ENCODE assay signal across 8 mouse cellular contexts in genomic region chr14:21584468-21585135, GRCm38 (mm10).
A peak's percentile ranks its signal among the peaks of the same experiment; 100 is the strongest.
DNase-seq lines count a peak whose midpoint lies in the region; ATAC-seq and TF ChIP-seq lines count a peak whose summit lies in the region.

No protein-coding gene starts in this region.

- no peaks in the 10 kb centered on the region for H3K27me3 ChIP-seq in ES-Bruce4 (ENCODE audit: control insufficient read depth, insufficient read depth, low read length, poor library complexity, severe bottlenecking)
- no peaks in the 10 kb centered on the region for H3K27me3 ChIP-seq in liver, embryonic 16.5 days (ENCODE audit: control insufficient read depth, insufficient read depth, low read depth, low read length)

- ATAC-seq in liver, embryonic 16.5 days (ENCODE audit: low read depth): peak; percentile 43; the same call in 1 of the 2 replicates

- TF ChIP-seq CTCF in ES-Bruce4 (IDR thresholded peaks at IDR 0.05; ENCODE audit: low read depth, low read length): peak; percentile 66

- no peaks in the 10 kb centered on the region for H3K9me3 ChIP-seq in ES-Bruce4 (replicated peaks; ENCODE audit: control insufficient read depth, insufficient read depth, low read length, poor library complexity, severe bottlenecking)
- H3K9me3 ChIP-seq in liver, embryonic 16.5 days (replicated peaks; ENCODE audit: control insufficient read depth, low read length): no peaks in the 10 kb centered on the region

- no peak for TF ChIP-seq POLR2A in ES-Bruce4 (IDR thresholded peaks at IDR 0.05; ENCODE audit: insufficient read depth, low read length)

- H3K4me2 ChIP-seq in liver, embryonic 16.5 days (ENCODE audit: low read depth, low read length): no peak overlapping the region

- no peaks in the 10 kb centered on the region for H3K36me3 ChIP-seq in ES-Bruce4 (ENCODE audit: control insufficient read depth, insufficient read depth, low read length, poor library complexity, severe bottlenecking)
- no peaks in the 10 kb centered on the region for H3K36me3 ChIP-seq in liver, embryonic 16.5 days (ENCODE audit: control insufficient read depth, insufficient read depth)

- 43% methylated on average over 6 of the region's 6 CpGs for WGBS in liver, embryonic 16.5 days (ENCODE audit: insufficient replicate concordance)

- no peak overlapping the region for H3K9ac ChIP-seq in ES-Bruce4 (ENCODE audit: low read depth, poor library complexity, severe bottlenecking)
- no peak overlapping the region for H3K9ac ChIP-seq in liver, embryonic 16.5 days (ENCODE audit: low read depth, low read length)

- peaks cover 5% of the 10 kb centered on the region for H3K4me1 ChIP-seq in ES-Bruce4 (ENCODE audit: control insufficient read depth, insufficient read depth, low read length)
- peaks cover 8% of the 10 kb centered on the region for H3K4me1 ChIP-seq in liver, embryonic 16.5 days (ENCODE audit: control insufficient read depth, low read depth, low read length)

- intact Hi-C loops in left cerebral cortex, postnatal 14 days (cut with DNase I): no loop called here

- DNase-seq in heart, postnatal 4 days: peak; percentile 23
- no peak for DNase-seq in heart, adult 11 months
- peak; percentile 52 for DNase-seq in c-Kit-negative CD71-positive TER-119-positive erythroid progenitor cells, embryonic 14.5 days (ENCODE audit: low read depth, low spot score)
- DNase-seq in urinary bladder, adult 18-20 months (ENCODE audit: low spot score in 2 of 2): no peak
- no peak for DNase-seq in layer of hippocampus, adult 11-12 months (ENCODE audit: low spot score)
- DNase-seq in left cerebral cortex, postnatal 14 days (ENCODE audit: low spot score in 2 of 2): no peak

- TF ChIP-seq EP300 in ES-Bruce4 (IDR thresholded peaks at IDR 0.05; ENCODE audit: insufficient read depth, low read depth, low read length): no peak

- no peak overlapping the region for H3K4me3 ChIP-seq in ES-Bruce4 (ENCODE audit: low read depth, low read length)
- H3K4me3 ChIP-seq in liver, embryonic 16.5 days (ENCODE audit: low read depth, low read length): no peak overlapping the region

- no peak overlapping the region for H3K27ac ChIP-seq in ES-Bruce4 (ENCODE audit: insufficient read depth, low read length)
- H3K27ac ChIP-seq in liver, embryonic 16.5 days (ENCODE audit: low read length): no peak overlapping the region

Comparison
In these comparisons a context has a peak if more than half of its experiments do, and no peak if none do; other contexts are left out.
1. DNase-seq: peak in heart, postnatal 4 days (single experiment) and c-Kit-negative CD71-positive TER-119-positive erythroid progenitor cells, embryonic 14.5 days (single experiment); none in heart, adult 11 months (single experiment), urinary bladder, adult 18-20 months (0 of 2), layer of hippocampus, adult 11-12 months (single experiment) and left cerebral cortex, postnatal 14 days (0 of 2).